Mouse (Mus musculus): ENCODE measurements around the gene Eif4e.
"Not testable (repeated sequence)": the region's sequence is repeated elsewhere in the genome, so short reads cannot be mapped to it uniquely, and the experiment has no call there.

The Eif4e gene

DNA sequence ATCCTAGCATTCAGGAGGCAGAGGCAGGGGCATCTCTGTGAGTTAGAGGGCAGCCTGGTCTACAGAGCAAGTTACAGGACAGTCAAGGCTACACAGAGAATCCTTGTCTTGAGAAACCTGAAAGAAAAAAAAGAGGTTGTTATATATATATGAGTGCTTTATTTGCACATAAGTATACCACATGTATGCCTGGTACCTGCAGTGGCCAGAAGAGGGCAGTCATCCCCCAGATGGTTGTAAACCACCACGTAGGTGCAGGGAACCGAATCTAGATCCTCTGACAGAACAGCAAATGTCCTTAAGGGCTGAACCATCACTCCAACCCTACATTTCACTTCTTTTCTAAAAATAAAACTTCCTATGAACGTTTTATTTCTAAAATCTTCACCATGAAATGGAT, 8.1 kb upstream of the Eif4e start:
- peak; percentile 75 for DNase-seq (ENCODE audit: low read depth, low spot score)

DNA sequence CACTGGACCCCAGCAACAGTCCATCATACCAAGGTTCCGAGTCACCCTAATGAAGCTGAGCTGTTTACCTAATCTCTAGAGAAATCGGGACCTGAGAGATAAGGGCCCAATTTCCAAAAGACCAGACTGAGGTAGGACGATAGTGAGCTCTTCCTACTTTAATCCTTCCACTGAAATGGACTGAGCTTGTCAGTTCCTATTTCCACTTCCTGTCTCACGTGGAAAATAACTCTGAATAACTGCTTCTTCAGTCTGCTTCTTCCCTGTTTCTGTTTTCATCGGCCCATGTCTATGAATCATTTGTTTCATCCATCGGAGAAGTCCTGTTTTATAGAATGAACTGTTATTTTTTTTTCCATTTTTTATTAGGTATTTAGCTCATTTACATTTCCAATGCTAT, 6.8 kb upstream of the Eif4e start:
- DNase-seq (ENCODE audit: low read depth, low spot score): no peak

DNA sequence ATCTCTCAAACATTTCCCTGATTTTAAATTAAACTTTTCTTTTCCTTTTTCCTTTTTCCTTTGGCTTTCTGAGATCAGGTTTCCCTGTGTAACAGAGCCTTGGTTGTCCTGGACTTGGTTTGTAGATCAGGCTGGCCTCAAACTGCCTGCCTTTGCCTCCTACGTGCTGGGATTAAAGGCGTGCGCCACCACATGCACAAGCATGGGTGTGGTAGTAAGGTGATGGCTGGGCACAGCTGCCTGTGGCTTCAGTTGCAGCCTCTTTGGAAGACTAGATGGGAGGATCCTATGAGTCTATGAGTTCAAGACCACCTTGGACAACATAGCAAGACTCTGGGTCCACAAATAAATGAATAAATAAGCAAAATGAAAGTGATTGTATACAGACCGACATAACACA, 2.0 kb upstream of the Eif4e start:
- DNase-seq (ENCODE audit: low read depth, low spot score): no peak

DNA sequence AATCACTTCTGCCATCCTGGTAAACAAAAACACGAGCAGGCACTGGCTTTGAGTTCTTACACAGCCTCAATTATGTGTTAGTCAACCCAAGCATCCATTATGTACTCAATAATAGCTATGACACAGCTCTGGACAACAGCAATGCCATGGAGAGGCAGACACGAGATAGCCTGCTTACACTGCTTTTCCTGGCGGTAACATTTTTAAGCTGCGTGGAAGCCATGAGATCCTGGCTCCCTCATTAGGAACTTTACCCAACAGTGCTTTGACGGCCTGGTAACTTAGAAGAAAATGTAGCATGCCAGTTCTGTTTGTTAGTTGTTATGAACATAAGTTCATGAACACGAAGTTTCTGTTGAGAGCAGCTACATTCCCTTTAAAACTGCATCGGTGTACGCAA, 485 bp upstream of the Eif4e start:
- DNase-seq (ENCODE audit: low read depth, low spot score): no peak

DNA sequence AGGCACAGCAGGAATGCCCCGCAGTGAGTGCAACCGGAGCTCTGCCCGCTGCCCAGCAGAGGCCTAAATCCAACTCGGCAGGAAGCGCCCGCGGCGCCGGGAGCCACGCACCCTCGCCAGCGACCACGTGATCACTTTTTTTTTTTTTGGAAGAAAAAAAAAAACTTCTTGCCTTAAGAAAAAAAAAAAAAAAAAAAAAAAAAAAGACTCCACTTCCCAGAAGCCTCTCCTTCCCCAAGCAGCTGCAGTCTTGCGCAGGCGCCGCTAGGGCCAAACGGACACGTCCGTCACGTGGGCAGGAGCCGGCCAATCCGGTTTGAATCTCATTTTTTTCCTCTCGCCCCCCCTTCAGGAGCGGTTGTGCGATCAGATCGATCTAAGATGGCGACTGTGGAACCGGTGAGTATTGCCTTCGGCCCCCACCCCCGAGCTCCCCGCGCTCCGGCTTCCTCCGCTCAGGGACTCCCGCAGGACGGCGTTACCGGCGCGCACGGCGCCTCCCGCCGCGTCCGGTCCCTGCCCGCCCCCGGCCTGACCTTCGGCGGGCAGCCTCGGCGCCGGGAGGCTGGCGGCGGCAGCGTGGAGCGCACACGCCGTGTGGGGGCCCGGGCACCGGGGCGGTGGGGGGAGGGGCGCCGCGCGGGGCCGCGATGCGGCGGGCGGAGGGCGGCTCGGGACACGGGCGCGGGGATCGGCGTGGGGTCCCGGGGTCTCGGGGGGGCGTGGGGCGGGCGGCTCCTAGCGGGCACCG, 1.1 kb downstream of the Eif4e start:
- DNase-seq (ENCODE audit: low read depth, low spot score): peak; percentile 99

DNA sequence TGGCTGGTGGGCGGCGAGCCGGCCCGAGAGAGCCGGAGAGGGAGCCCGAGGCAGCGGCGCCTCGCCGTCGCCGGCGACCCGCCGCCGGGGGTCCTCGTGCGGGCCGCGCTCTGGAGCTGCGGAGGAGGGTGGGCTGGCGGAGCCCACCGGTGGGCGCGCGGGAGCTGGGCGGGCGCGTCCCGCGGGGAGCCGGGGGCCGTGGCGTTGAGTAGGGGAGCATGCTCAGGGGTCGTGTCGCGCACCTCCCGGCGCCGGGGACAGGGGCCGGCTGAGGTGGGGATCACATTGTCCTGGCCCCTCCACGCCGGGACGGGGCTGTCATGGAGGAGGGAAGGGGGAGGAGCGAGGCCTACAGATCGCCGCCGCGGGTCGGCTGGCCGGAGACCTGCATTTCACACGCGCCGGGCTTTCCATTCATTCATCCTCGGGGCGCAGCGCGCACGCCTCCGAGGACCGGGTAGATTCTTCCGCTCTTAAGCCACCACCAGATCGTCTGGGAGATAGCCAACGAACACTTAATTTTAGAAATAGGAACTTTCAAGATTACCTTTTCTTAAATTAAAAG, 1.8 kb downstream of the Eif4e start:
- peak; percentile 80 for DNase-seq (ENCODE audit: low read depth, low spot score)

DNA sequence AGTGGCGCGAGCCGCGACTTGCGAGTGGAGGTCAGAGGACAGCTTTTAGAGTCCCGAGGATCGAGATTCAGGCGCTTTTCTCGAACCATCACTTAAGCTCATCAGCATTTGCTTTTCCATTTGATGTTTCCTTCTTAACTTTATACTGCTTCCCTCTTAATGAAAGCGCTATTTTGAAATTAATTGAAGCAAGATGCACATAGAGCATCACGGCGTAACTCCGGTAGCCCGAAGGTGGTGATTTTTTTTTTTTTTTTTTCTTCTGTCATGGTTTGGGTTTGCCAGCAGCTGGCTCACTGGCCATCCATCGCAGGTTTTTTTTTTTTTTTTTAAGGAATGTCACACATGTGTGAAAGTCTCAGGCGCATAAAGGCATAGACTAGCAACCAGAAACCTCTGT, 2.3 kb downstream of the Eif4e start:
- DNase-seq (ENCODE audit: low read depth, low spot score): no peak

DNA sequence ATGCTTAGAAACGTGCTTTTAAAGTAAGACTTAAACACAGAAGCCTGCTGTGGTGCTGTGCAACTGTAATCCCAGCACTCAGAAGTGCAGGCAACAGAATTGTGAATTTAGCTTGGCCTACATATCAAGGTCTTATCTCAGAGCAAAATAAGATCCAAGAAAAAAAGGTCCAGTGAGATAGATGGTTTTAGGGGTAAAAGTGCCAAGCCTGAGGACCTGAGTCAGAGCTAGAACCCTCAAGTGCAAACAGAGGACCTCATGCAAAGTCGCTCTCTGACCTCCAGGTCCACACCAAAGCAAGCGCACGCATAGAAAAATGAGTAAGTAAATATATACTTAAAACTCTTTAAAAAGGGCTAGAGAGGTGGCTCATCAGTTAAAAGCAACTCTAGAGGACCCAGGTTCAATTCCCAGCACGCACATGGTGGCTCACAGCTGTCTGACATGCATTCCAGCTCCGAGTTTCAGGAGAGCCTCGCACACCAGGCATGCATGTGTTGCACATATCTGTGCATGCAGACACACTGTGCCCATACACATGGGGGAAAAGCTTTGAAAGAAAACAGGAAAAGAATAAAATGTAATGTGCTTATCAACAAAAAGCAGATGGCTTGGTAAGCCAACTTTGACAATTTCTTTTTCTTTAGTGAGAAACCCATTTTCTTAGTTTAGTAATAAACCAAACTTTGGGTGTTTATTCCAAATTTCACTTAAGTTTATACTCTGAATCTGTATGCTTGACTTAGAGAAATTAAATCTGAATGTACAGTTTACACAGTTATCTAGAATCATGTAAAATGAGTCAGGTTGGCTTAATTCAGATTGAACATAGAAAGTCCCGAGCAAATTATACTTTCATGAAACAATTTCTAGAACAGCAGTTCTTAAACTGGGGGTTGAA, 4.8 kb downstream of the Eif4e start:
- DNase-seq (ENCODE audit: low read depth, low spot score): no peak

DNA sequence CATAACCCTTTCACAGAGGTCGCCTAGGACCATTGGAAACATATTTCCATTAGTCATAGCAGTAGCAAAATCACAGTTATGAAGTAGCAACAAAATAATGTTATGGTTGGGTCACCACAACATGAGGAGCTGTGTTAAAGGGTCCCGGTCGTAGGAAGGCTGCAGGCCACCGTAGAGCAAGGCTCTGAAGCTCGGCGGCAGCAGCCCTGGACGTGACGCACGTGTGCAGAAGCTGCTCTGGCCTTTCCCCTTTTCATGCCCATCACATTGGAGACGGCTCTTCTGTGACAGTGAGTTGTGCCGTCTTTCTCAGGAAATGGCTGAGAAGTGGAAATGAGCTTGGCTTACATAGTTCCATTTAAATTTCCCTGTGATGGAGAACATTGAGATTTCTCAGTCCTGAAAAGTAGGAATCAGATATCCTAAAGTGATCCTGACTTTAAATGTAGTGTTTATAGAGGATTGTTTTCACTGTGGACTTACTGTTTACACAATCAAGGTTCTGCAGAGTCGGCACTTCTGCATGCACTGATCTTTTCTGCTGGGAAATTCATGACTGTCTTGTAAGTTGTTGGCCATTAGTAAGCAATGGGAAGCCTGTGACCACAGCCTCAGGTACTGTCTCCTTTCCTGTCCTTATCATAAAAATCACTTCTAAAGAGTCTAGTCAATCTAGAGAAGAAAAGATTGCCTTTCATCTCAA, 5.7 kb downstream of the Eif4e start:
- DNase-seq (ENCODE audit: low read depth, low spot score): no peak

DNA sequence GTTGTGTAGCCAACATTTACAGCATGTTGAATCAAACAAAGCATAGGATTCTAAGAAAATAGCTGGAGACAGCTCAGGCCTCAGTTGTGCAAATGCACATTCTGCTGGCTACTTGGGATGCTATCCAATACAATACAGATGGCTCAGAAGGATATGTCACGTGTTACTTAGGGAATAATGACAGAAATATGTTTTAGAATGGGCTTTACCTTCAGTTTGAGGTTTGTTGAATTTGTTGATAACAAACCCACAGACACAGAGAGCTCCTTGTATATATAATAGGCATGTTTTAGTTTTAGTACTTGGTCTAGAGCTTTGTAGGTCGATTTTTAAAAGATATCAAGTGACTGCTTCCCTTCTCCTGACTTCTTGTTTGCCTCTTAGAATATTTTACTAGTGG, 6.8 kb downstream of the Eif4e start:
- no peak for DNase-seq (ENCODE audit: low read depth, low spot score)

DNA sequence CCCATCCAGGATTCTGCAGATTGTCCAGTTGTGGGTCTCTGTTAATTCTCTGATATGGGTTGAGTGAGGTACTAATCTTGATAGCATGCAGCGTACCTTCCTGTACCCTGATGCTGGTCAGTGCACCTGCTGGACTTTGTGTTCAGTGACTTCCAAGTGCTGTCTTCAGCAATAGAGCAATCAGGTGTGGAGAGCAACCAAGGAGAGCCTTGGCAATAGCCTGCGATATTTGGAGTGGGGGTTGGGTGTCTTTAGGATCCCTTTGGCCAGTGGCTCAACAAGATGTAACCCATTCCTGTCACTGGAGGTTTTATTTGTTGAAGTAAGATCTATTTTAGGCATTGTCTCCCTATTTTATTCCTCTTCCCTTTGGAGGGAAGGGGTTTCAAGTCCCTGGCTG, 10.1 kb downstream of the Eif4e start:
- no peak for DNase-seq (ENCODE audit: low read depth, low spot score)

DNA sequence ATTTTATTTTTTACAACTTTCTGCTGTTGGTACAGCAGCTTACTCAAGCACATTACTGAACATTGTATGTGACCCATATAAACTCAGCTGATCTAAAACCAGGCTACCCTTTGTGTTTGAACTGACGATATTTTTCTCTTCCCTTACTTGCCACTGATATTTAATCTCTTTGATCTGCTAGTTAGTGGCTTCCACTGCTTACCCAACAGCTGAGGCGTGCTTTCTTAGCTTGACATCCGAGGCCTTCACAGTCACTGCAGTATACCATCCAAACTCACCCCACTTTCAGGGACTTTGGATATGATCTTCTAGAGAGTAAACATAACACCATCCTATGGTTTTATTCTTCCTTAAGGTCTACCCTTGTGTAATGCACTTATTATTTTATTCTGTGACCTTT, 16.6 kb downstream of the Eif4e start:
- DNase-seq (ENCODE audit: low read depth, low spot score): no peak

DNA sequence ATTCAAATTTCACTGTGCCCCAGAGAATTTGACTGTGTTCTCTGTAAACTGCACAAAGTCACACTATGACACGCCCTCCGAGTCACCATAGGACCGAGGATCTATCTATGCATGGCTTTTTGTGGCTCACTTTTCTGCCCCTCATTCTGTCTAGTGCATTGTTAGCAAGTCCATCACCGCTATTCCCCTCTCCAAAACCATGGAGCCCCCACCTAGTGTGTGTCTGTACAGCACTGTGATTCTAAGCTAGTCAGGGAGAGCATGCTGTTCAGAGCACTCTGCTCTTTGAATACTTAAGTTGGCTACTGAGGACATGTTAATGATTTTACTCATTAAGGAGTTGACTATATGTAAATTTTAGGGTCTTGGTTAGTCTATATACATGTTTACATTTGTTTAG, 18.1 kb downstream of the Eif4e start:
- no peak for DNase-seq (ENCODE audit: low read depth, low spot score)

DNA sequence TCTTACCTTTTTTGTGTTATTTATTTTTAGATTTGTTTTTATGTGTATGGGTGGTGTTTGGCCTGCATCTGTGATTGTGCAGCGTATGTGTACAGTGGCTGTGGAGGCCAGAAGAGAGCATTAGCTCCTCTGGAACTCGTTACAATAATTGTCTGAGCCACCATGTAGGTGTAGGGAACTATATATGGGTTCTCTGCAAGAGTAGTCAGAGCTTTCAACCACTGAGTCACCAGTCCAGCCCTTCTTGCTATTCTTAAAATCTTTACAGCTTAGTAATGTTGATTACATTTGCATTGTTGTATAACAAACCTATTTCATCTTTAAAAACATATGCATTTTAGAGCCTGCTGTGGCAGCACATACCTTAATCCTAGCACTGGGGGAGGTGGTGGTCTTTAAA, 20.7 kb downstream of the Eif4e start:
- no peak for DNase-seq (ENCODE audit: low read depth, low spot score)

DNA sequence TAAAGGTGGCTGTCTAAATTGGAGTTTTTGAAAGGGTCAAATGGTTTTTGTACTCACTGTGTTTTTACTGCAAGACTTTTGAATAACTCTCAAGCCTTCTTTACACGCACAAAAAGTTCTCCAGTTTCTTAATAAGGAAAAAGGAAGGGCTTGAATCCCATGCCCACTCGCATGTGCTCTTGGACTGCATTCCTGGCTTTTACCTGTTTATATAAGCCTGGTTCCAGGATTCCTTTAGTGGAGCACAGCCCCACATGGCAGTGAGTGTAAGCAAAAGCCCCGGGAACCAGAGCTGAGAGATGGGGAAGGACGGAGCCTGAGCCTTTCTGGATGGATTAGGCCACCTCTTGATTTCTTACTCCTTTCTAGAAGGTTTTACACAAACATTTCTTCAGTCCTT, 23.1 kb downstream of the Eif4e start:
- no peak for DNase-seq (ENCODE audit: low read depth, low spot score)

DNA sequence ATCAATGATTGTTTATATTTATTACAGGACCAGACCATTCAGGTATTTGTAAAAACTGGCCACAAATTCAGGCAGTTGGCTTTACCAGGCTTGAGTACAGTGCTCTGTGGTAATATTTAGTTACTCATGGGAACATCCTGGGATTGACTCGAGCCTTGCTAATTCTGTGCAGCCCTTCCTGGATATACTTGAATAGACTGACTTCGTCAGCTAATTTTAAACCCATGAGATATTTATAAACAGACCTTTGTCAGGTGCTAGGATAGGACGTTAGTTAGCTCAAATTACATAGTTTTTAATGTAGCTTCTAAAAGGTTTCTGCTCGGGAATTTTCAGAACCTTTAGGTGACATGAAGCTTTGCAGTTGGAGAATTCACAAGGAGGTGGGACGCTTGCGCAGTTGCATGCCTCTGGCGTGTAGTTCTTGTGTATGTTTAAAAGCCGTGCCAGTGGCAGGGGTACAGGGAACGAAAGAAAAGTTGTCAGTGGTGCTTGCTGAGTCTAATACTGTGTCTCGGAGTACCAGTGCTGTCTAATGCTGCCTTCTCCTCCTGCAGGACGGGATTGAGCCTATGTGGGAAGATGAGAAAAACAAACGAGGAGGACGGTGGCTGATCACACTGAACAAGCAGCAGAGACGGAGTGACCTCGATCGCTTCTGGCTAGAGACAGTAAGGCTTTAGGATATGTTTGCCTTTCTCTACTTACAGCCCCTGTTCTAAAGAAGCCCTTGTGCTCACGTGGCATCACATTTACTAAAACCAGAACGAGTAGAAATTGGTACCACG, 24.6 kb downstream of the Eif4e start:
- no peak for DNase-seq (ENCODE audit: low read depth, low spot score)

DNA sequence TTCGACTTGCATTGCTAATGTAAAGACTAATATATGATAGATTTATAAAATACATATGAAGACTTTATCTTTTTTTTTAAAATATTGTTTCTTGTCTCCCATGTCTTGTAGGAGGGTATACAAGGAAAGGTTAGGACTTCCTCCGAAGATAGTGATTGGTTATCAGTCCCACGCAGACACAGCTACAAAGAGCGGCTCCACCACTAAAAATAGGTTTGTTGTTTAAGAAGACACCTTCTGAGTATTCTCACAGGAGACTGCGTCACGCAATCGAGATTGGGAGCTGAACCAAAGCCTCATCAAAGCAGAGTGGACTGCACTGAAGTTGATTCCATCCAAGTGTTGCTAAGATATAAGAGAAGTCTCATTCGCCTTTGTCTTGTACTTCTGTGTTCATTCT, 29.3 kb downstream of the Eif4e start:
- not testable (repeated sequence) for DNase-seq (ENCODE audit: low read depth, low spot score)

DNA sequence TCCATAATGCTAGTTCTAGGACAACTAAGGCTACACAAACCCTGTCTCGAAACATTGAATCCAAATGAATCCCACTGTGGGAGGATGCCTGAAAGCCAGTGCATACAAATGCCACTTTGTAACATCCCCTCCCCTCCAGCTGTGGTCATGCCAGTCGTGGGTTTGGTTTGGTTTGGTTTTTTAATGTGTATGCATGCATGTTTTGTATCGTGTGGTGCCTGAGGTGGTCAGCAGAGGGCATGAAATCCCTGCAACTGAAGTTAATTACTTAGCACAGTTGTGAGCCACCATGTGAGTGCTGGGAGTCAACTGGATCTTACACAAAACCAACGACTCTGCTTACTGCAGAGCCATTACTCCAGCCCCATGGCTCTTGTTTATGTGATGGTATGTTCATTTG, 32.5 kb downstream of the Eif4e start:
- no peak for DNase-seq (ENCODE audit: low read depth, low spot score)

DNA sequence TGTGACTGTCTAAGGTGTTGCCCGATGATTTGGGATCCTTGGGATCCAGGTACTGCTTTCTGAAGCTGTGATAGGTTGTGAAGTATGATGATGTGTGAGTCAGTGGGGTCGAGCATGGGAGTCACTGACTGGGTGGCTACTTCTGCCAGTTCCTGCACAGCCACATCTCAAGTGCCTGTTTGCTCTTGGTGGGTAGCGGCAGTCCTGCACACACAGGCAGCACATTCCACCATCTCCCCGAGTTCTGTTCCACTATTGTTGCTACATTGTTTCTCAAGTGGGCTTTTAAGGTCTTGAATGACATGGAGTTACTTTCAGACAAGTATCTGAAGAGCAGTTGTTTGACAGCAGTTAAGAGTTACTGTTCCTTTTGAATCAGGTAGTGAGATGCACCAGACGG, 34.3 kb downstream of the Eif4e start:
- no peak for DNase-seq (ENCODE audit: low read depth, low spot score)

DNA sequence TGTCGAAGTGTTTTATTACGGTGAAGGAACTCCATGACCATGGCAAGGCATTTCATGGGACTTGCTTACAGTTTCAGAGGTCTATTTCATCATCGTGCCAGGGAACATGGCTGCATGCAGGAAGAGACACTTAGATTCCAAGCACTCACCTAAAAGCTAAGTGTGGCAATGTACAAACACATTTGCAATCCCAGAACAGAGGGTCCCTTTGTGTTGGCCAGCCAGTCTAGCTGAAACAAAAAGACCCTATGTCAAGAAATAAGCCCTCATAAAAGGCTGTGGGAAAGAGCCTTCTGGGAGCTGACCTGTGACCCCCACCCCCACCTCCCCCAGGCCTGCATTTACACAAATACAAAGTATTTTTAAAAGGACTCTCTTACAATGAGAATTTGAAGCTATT, 34.9 kb downstream of the Eif4e start:
- DNase-seq (ENCODE audit: low read depth, low spot score): no peak

DNA sequence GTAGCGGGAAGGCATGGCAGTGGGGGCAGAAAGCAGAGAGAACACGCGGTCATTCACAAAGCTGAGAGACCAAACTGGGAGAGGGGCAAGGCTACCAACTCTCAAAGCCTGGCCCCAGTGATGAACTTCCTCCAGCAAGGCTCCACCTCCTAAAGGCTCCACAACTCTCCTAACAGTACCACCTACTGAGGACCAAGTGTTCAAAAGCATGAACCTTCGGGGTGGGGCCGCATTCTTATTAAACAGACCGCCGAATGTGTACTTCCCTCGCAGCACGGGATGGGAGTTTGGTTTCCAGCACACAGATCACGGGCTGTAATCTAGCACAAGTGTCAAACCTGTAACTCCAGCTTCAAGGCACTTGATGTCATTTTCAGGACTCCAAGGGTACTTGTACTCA, 52.9 kb downstream of the Eif4e start:
- no peak for DNase-seq (ENCODE audit: low read depth, low spot score)

Measured in A20 (cell line).